Mouse (Mus musculus): ENCODE measurements around the gene Stim1. TPM values are rescaled to one million over a fixed set of nuclear protein-coding genes. Genes with fewer than 3 reads are reported as not detected.

Stim1 gene
- 39.9 and 42.1 TPM in 2 replicates for polyA plus RNA-seq (2015; fragmentation: Nextera tagmentation; extraction: Ambion mirVana)

- H3K9ac ChIP-seq: peak within 1 kb of the TSS; percentile 78
- ATAC-seq (ENCODE audit: insufficient number of reproducible peaks, low FRiP score, low TSS enrichment, low read depth): peak; percentile 91
- H3K4me1 ChIP-seq: peaks cover 27% of the 10 kb centered on the region
- peak within 1 kb of the TSS; percentile 68 for H3K27ac ChIP-seq (replicated peaks)
- no peaks in the 10 kb centered on the region for H3K9me3 ChIP-seq (replicated peaks)
- H3K27me3 ChIP-seq: no peaks in the 10 kb centered on the region
- peak within 1 kb of the TSS; percentile 83 for H3K4me2 ChIP-seq (replicated peaks)
- peak within 1 kb of the TSS; percentile 63 for H3K4me3 ChIP-seq (replicated peaks)
- no peaks in the 10 kb centered on the region for H3K36me3 ChIP-seq
- under 1% methylated on average over 51 of the region's 73 CpGs for WGBS
Observed at GRCm38 (mm10) chr7:102267601-102268394, at the start of gene Stim1. Gene Stim1, plus strand, starts transcription at chr7:102267806.

GRCm38 (mm10) chr7:102221899-102222298 lies 45.7 kb upstream of the Stim1 start:
- Histone ChIP-seq H3K9ac (no peak overlapping the region), H3K4me2 (replicated peaks) (peak overlapping the region; percentile 72; the same call in 1 of the 2 replicates), H3K4me3 (replicated peaks) (peak overlapping the region; percentile 65; the same call in 1 of the 2 replicates), H3K36me3 (0 out of 2 replicates have a peak, but pooled peaks cover 5% of the 10 kb centered on the region), H3K9me3 (replicated peaks) (no peaks in the 10 kb centered on the region), H3K4me1 (peaks cover 5% of the 10 kb centered on the region; the same call in 1 of the 2 replicates), H3K27ac (replicated peaks) (0 out of 2 replicates have a peak overlapping the region, but pooled peaks have one; percentile 28), H3K27me3 (no peaks in the 10 kb centered on the region)
- 29% methylated on average over 1 of the region's 1 CpGs for WGBS
- ATAC-seq (ENCODE audit: insufficient number of reproducible peaks, low FRiP score, low TSS enrichment, low read depth): no peak

GRCm38 (mm10) chr7:102222336-102222735 lies 45.3 kb upstream of the Stim1 start:
- Histone ChIP-seq H3K4me1 (peaks cover 5% of the 10 kb centered on the region; the same call in 1 of the 2 replicates), H3K9me3 (replicated peaks) (no peaks in the 10 kb centered on the region), H3K27me3 (no peaks in the 10 kb centered on the region), H3K36me3 (0 out of 2 replicates have a peak, but pooled peaks cover 6% of the 10 kb centered on the region), H3K9ac (peak overlapping the region; percentile 66), H3K4me2 (replicated peaks) (peak overlapping the region; percentile 72), H3K4me3 (replicated peaks) (peak overlapping the region; percentile 65), H3K27ac (replicated peaks) (peak overlapping the region; percentile 85)
- WGBS: under 1% methylated on average over 11 of the region's 13 CpGs
- peak; percentile 53; the same call in 1 of the 2 replicates for ATAC-seq (ENCODE audit: insufficient number of reproducible peaks, low FRiP score, low TSS enrichment, low read depth)

GRCm38 (mm10) chr7:102222830-102223556 lies 44.6 kb upstream of the Stim1 start:
- H3K9ac ChIP-seq: peak overlapping the region; percentile 66
- no peaks in the 10 kb centered on the region for H3K9me3 ChIP-seq (replicated peaks)
- peak overlapping the region; percentile 72 for H3K4me2 ChIP-seq (replicated peaks)
- ATAC-seq (ENCODE audit: insufficient number of reproducible peaks, low FRiP score, low TSS enrichment, low read depth): peak; percentile 88
- 1% methylated on average over 31 of the region's 31 CpGs for WGBS
- peak overlapping the region; percentile 65 for H3K4me3 ChIP-seq (replicated peaks)
- no peaks in the 10 kb centered on the region for H3K27me3 ChIP-seq
- peak overlapping the region; percentile 85 for H3K27ac ChIP-seq (replicated peaks)
- peaks cover 8% of the 10 kb centered on the region; the same call in 1 of the 2 replicates for H3K36me3 ChIP-seq
- H3K4me1 ChIP-seq: peaks cover 5% of the 10 kb centered on the region; the same call in 1 of the 2 replicates

- H3K27me3 ChIP-seq: no peaks in the 10 kb centered on the region
- 80% methylated on average over 5 of the region's 5 CpGs for WGBS
- no peak for ATAC-seq (ENCODE audit: insufficient number of reproducible peaks, low FRiP score, low TSS enrichment, low read depth)
- H3K4me1 ChIP-seq: peaks cover 5% of the 10 kb centered on the region; the same call in 1 of the 2 replicates
- H3K27ac ChIP-seq (replicated peaks): 0 out of 2 replicates have a peak overlapping the region, but pooled peaks have one; percentile 19
- H3K4me2 ChIP-seq (replicated peaks): peak overlapping the region; percentile 72; the same call in 1 of the 2 replicates
- H3K4me3 ChIP-seq (replicated peaks): peak overlapping the region; percentile 65
- H3K9me3 ChIP-seq (replicated peaks): no peaks in the 10 kb centered on the region
- H3K36me3 ChIP-seq: peaks cover 14% of the 10 kb centered on the region
- no peak overlapping the region for H3K9ac ChIP-seq
Observed at GRCm38 (mm10) chr7:102223883-102224738, 43.5 kb upstream of the Stim1 start.

GRCm38 (mm10) chr7:102226051-102226450 lies 41.6 kb upstream of the Stim1 start:
- Histone ChIP-seq H3K4me1 (peaks cover 5% of the 10 kb centered on the region; the same call in 1 of the 2 replicates), H3K27ac (replicated peaks) (no peak overlapping the region), H3K4me2 (replicated peaks) (no peak overlapping the region), H3K9me3 (replicated peaks) (no peaks in the 10 kb centered on the region), H3K27me3 (no peaks in the 10 kb centered on the region), H3K36me3 (peaks cover 26% of the 10 kb centered on the region), H3K9ac (no peak overlapping the region), H3K4me3 (replicated peaks) (no peak overlapping the region)
- 93% methylated on average over 6 of the region's 6 CpGs for WGBS
- ATAC-seq (ENCODE audit: insufficient number of reproducible peaks, low FRiP score, low TSS enrichment, low read depth): no peak

- Histone ChIP-seq H3K4me3 (replicated peaks) (no peak overlapping the region), H3K9ac (no peak overlapping the region), H3K27ac (replicated peaks) (no peak overlapping the region), H3K27me3 (no peaks in the 10 kb centered on the region), H3K36me3 (peaks cover 26% of the 10 kb centered on the region), H3K4me2 (replicated peaks) (no peak overlapping the region), H3K9me3 (replicated peaks) (no peaks in the 10 kb centered on the region), H3K4me1 (peaks cover 5% of the 10 kb centered on the region; the same call in 1 of the 2 replicates)
- WGBS: 85% methylated on average over 4 of the region's 4 CpGs
- no peak for ATAC-seq (ENCODE audit: insufficient number of reproducible peaks, low FRiP score, low TSS enrichment, low read depth)
Observed at GRCm38 (mm10) chr7:102228049-102228670, 39.4 kb upstream of the Stim1 start.

GRCm38 (mm10) chr7:102229814-102230213 lies 37.8 kb upstream of the Stim1 start:
- 90% methylated on average over 6 of the region's 6 CpGs for WGBS
- no peaks in the 10 kb centered on the region for H3K27me3 ChIP-seq
- no peak for ATAC-seq (ENCODE audit: insufficient number of reproducible peaks, low FRiP score, low TSS enrichment, low read depth)
- H3K36me3 ChIP-seq: peaks cover 26% of the 10 kb centered on the region
- no peak overlapping the region for H3K4me3 ChIP-seq (replicated peaks)
- H3K9me3 ChIP-seq (replicated peaks): no peaks in the 10 kb centered on the region
- H3K9ac ChIP-seq: no peak overlapping the region
- no peaks in the 10 kb centered on the region for H3K4me1 ChIP-seq
- H3K4me2 ChIP-seq (replicated peaks): no peak overlapping the region
- H3K27ac ChIP-seq (replicated peaks): no peak overlapping the region

- WGBS: 69% methylated on average over 4 of the region's 4 CpGs
- Histone ChIP-seq H3K4me2 (replicated peaks) (no peak overlapping the region), H3K27me3 (no peaks in the 10 kb centered on the region), H3K36me3 (peaks cover 49% of the 10 kb centered on the region), H3K4me1 (no peaks in the 10 kb centered on the region), H3K9me3 (replicated peaks) (no peaks in the 10 kb centered on the region), H3K4me3 (replicated peaks) (no peak overlapping the region), H3K27ac (replicated peaks) (no peak overlapping the region), H3K9ac (no peak overlapping the region)
- no peak for ATAC-seq (ENCODE audit: insufficient number of reproducible peaks, low FRiP score, low TSS enrichment, low read depth)
Observed at GRCm38 (mm10) chr7:102233059-102233458, 34.5 kb upstream of the Stim1 start.

GRCm38 (mm10) chr7:102238686-102239286 lies 28.8 kb upstream of the Stim1 start:
- Histone ChIP-seq H3K4me1 (no peaks in the 10 kb centered on the region), H3K36me3 (peaks cover 74% of the 10 kb centered on the region), H3K9me3 (replicated peaks) (no peaks in the 10 kb centered on the region), H3K4me2 (replicated peaks) (no peak overlapping the region), H3K27me3 (no peaks in the 10 kb centered on the region), H3K9ac (no peak overlapping the region), H3K4me3 (replicated peaks) (no peak overlapping the region), H3K27ac (replicated peaks) (no peak overlapping the region)
- ATAC-seq (ENCODE audit: insufficient number of reproducible peaks, low FRiP score, low TSS enrichment, low read depth): no peak
- 71% methylated on average over 8 of the region's 8 CpGs for WGBS

All from embryonic facial prominence, embryonic 15.5 days (tissue).